9 mouse cellular contexts compared by ENCODE assay signal in genomic region chr2:70562011-70562491, GRCm38 (mm10). TPM values are rescaled to one million over a fixed set of nuclear protein-coding genes. Genes with fewer than 3 reads are reported as not detected.
DNase-seq lines count a peak whose midpoint lies in the region; ATAC-seq and TF ChIP-seq lines count a peak whose summit lies in the region.
"Had no signal": no experiment of that assay in that cellular context is flagged by ENCODE, and none has a peak within 500 bp of the region (broad histone marks: within the 10 kb centered on the region; RNA-seq: fewer than 3 reads in every experiment).

No protein-coding gene starts in this region.

- ATAC-seq in heart, embryonic 11.5 days (replicated peaks; ENCODE audit: insufficient number of reproducible peaks, low FRiP score, low TSS enrichment) = 0 out of 2 replicates have a peak, but pooled peaks have one; percentile 28
- ATAC-seq in embryonic facial prominence, embryonic 13.5 days (ENCODE audit: insufficient number of reproducible peaks, insufficient read depth, low FRiP score, low TSS enrichment, low read depth) = no peak
- no peak for ATAC-seq in limb, embryonic 14.5 days (ENCODE audit: low FRiP score, low read depth)
- ATAC-seq in stomach, embryonic 16.5 days (ENCODE audit: insufficient read depth, low FRiP score) = no peak; the same call in 1 of the 2 replicates
- ATAC-seq in megakaryocyte-erythroid progenitor cell, adult 5-6 weeks (replicated peaks; ENCODE audit: low FRiP score, low TSS enrichment, poor library complexity, severe bottlenecking) = no peak

- peaks cover 30% of the 10 kb centered on the region for H3K4me1 ChIP-seq in heart, embryonic 11.5 days (ENCODE audit: control insufficient read depth, insufficient read depth, low read length)
- peaks cover 86% of the 10 kb centered on the region for H3K4me1 ChIP-seq in E14TG2a.4 (replicated peaks; ENCODE audit: low read depth, low read length)
- peaks cover 59% of the 10 kb centered on the region for H3K4me1 ChIP-seq in embryonic facial prominence, embryonic 13.5 days
- peaks cover 25% of the 10 kb centered on the region for H3K4me1 ChIP-seq in limb, embryonic 14.5 days (ENCODE audit: control insufficient read depth, insufficient read depth, low read length)
- H3K4me1 ChIP-seq in stomach, embryonic 16.5 days (ENCODE audit: control insufficient read depth, insufficient read depth, low read length) = peaks cover 12% of the 10 kb centered on the region

- peak overlapping the region; percentile 63 for H3K4me2 ChIP-seq in heart, embryonic 11.5 days
- H3K4me2 ChIP-seq in embryonic facial prominence, embryonic 13.5 days = peak overlapping the region; percentile 61
- H3K4me2 ChIP-seq in limb, embryonic 14.5 days (replicated peaks; ENCODE audit: low read depth, low read length, severe bottlenecking) = peak overlapping the region; percentile 40
- peak overlapping the region; percentile 39 for H3K4me2 ChIP-seq in stomach, embryonic 16.5 days (ENCODE audit: low read depth, low read length)

- 0% methylated on average over 42 of the region's 42 CpGs for WGBS in heart, embryonic 11.5 days (ENCODE audit: insufficient replicate concordance)
- WGBS in embryonic facial prominence, embryonic 13.5 days = under 1% methylated on average over 42 of the region's 42 CpGs
- WGBS in limb, embryonic 14.5 days = 0% methylated on average over 30 of the region's 42 CpGs
- under 1% methylated on average over 42 of the region's 42 CpGs for WGBS in stomach, embryonic 16.5 days

- peaks cover 90% of the 10 kb centered on the region for H3K27me3 ChIP-seq in heart, embryonic 11.5 days (ENCODE audit: control insufficient read depth, insufficient read depth, low read length)
- H3K27me3 ChIP-seq in E14TG2a.4 (ENCODE audit: insufficient read depth, low read length) = peaks cover 69% of the 10 kb centered on the region
- H3K27me3 ChIP-seq in embryonic facial prominence, embryonic 13.5 days = peaks cover 92% of the 10 kb centered on the region
- H3K27me3 ChIP-seq in limb, embryonic 14.5 days (ENCODE audit: control insufficient read depth, insufficient read depth, low read length) = peaks cover 86% of the 10 kb centered on the region
- H3K27me3 ChIP-seq in stomach, embryonic 16.5 days (ENCODE audit: control insufficient read depth, insufficient read depth, low read length) = peaks cover 82% of the 10 kb centered on the region

- TF ChIP-seq CTCF in E14TG2a.4 (conservative IDR thresholded peaks at IDR 0.05; ENCODE audit: low read length) = no peak

- H3K4me3 ChIP-seq in heart, embryonic 11.5 days (ENCODE audit: low read depth, low read length) = peak overlapping the region; percentile 41
- peak overlapping the region; percentile 82 for H3K4me3 ChIP-seq in E14TG2a.4 (replicated peaks; ENCODE audit: low read length)
- peak overlapping the region; percentile 36 for H3K4me3 ChIP-seq in embryonic facial prominence, embryonic 13.5 days
- peak overlapping the region; percentile 25 for H3K4me3 ChIP-seq in limb, embryonic 14.5 days (replicated peaks; ENCODE audit: low read length)
- H3K4me3 ChIP-seq in stomach, embryonic 16.5 days (replicated peaks; ENCODE audit: low read length) = peak overlapping the region; percentile 25

- intact Hi-C loops in heart, postnatal 25 days (cut with DNase I) = no loop called here

- DNase-seq in heart, postnatal 25 days (ENCODE audit: low spot score) = no peak
- DNase-seq in limb, embryonic 14.5 days (ENCODE audit: low spot score) = no peak
- no peak for DNase-seq in spleen, postnatal 14 days (ENCODE audit: low spot score in 2 of 2)

- H3K9ac ChIP-seq in heart, embryonic 11.5 days (ENCODE audit: low read depth, low read length) = no peak overlapping the region
- no peak overlapping the region for H3K9ac ChIP-seq in embryonic facial prominence, embryonic 13.5 days
- H3K9ac ChIP-seq in limb, embryonic 14.5 days (ENCODE audit: low read depth, low read length, severe bottlenecking) = no peak overlapping the region
- no peak overlapping the region for H3K9ac ChIP-seq in stomach, embryonic 16.5 days (ENCODE audit: low read length)

- TF ChIP-seq POLR2A in limb, embryonic 14.5 days (IDR thresholded peaks at IDR 0.05; ENCODE audit: borderline replicate concordance, extremely low read depth, insufficient read depth, insufficient read length) = no peak

- no peaks in the 10 kb centered on the region for H3K9me3 ChIP-seq in heart, embryonic 11.5 days (replicated peaks; ENCODE audit: control insufficient read depth, low read length)
- no peaks in the 10 kb centered on the region for H3K9me3 ChIP-seq in E14TG2a.4 (ENCODE audit: low read length)
- H3K9me3 ChIP-seq in embryonic facial prominence, embryonic 13.5 days = no peaks in the 10 kb centered on the region
- no peaks in the 10 kb centered on the region for H3K9me3 ChIP-seq in limb, embryonic 14.5 days (ENCODE audit: control insufficient read depth, low read length)
- H3K9me3 ChIP-seq in stomach, embryonic 16.5 days (replicated peaks; ENCODE audit: control insufficient read depth, low read length) = no peaks in the 10 kb centered on the region

- no peak overlapping the region for H3K27ac ChIP-seq in heart, embryonic 11.5 days (ENCODE audit: low read depth, low read length)
- no peak overlapping the region for H3K27ac ChIP-seq in embryonic facial prominence, embryonic 13.5 days
- no peak overlapping the region for H3K27ac ChIP-seq in limb, embryonic 14.5 days (replicated peaks; ENCODE audit: low read depth, low read length)
- no peak overlapping the region for H3K27ac ChIP-seq in stomach, embryonic 16.5 days (ENCODE audit: low read length)

- no peaks in the 10 kb centered on the region for H3K36me3 ChIP-seq in heart, embryonic 11.5 days (ENCODE audit: control insufficient read depth, insufficient read depth, low read length)
- H3K36me3 ChIP-seq in E14TG2a.4 (ENCODE audit: insufficient read depth, low read length) = 0 out of 2 replicates have a peak, but pooled peaks cover 8% of the 10 kb centered on the region
- H3K36me3 ChIP-seq in embryonic facial prominence, embryonic 13.5 days = no peaks in the 10 kb centered on the region
- H3K36me3 ChIP-seq in limb, embryonic 14.5 days (ENCODE audit: control insufficient read depth, insufficient read depth, low read length) = no peaks in the 10 kb centered on the region
- H3K36me3 ChIP-seq in stomach, embryonic 16.5 days (ENCODE audit: control insufficient read depth, insufficient read depth, low read length) = no peaks in the 10 kb centered on the region
- H3K36me3 ChIP-seq: G1E had no signal

RNA-seq across cellular contexts. Expression of gene Gad1, which starts 9.2 kb away (rescaled TPM):
- 0.57 and 0.99 TPM in 2 replicates for polyA plus RNA-seq in heart, embryonic 11.5 days (2014; fragmentation: Nextera tagmentation; extraction: Ambion mirVana)
- under 1 TPM; 0.13 to 0.36 TPM for total RNA-seq in heart, postnatal 25 days (2021)
- 1.3 and 1.5 TPM in 2 replicates for polyA plus RNA-seq in embryonic facial prominence, embryonic 13.5 days (2015; fragmentation: Nextera tagmentation; extraction: Ambion mirVana)
- 0.51 and 0.91 TPM in 2 replicates for polyA plus RNA-seq in limb, embryonic 14.5 days (2012; rRNA removed)
- polyA plus RNA-seq in limb, embryonic 14.5 days (2014; fragmentation: Nextera tagmentation; extraction: Ambion mirVana) = 0.37 and 0.39 TPM in 2 replicates
- 0.28 and 0.34 TPM in 2 replicates for polyA plus RNA-seq in stomach, embryonic 16.5 days (2015; fragmentation: Nextera tagmentation; extraction: Ambion mirVana)
- total RNA-seq in megakaryocyte-erythroid progenitor cell, adult 5-6 weeks (2014; fragmentation: Nextera tagmentation) = not detected in 2 replicates
- total RNA-seq in megakaryocyte-erythroid progenitor cell, adult 5-6 weeks (2017) = not detected in 2 replicates
- polyA plus RNA-seq: G1E had no signal

RNA-seq across cellular contexts. Expression of gene Erich2, which starts 53.4 kb away (rescaled TPM):
- polyA plus RNA-seq in heart, embryonic 11.5 days (2014; fragmentation: Nextera tagmentation; extraction: Ambion mirVana) = 0.31 and 1.0 TPM in 2 replicates
- total RNA-seq in heart, postnatal 25 days (2021) = not detected
- 3.1 and 5.2 TPM in 2 replicates for polyA plus RNA-seq in embryonic facial prominence, embryonic 13.5 days (2015; fragmentation: Nextera tagmentation; extraction: Ambion mirVana)
- 1.1 and 2.0 TPM in 2 replicates for polyA plus RNA-seq in limb, embryonic 14.5 days (2012; rRNA removed)
- 1.3 and 2.2 TPM in 2 replicates for polyA plus RNA-seq in limb, embryonic 14.5 days (2014; fragmentation: Nextera tagmentation; extraction: Ambion mirVana)
- 2.6 and 2.7 TPM in 2 replicates for polyA plus RNA-seq in stomach, embryonic 16.5 days (2015; fragmentation: Nextera tagmentation; extraction: Ambion mirVana)
- total RNA-seq in megakaryocyte-erythroid progenitor cell, adult 5-6 weeks (2014; fragmentation: Nextera tagmentation) = not detected in 2 replicates
- total RNA-seq in megakaryocyte-erythroid progenitor cell, adult 5-6 weeks (2017) = not detected in 2 replicates
- total RNA-seq: G1E had no signal
- polyA plus RNA-seq: G1E had no signal

Comparison
In these comparisons a context has a peak if more than half of its experiments do, and no peak if none do; other contexts are left out.
1. H3K4me3 ChIP-seq: peak in every context shown above with its lines; median percentile 82 in E14TG2a.4; 41 in heart, embryonic 11.5 days; 36 in embryonic facial prominence, embryonic 13.5 days; 25 in limb, embryonic 14.5 days; 25 in stomach, embryonic 16.5 days.